ENCODE assay signal across 8 mouse cellular contexts in the genomic region with DNA sequence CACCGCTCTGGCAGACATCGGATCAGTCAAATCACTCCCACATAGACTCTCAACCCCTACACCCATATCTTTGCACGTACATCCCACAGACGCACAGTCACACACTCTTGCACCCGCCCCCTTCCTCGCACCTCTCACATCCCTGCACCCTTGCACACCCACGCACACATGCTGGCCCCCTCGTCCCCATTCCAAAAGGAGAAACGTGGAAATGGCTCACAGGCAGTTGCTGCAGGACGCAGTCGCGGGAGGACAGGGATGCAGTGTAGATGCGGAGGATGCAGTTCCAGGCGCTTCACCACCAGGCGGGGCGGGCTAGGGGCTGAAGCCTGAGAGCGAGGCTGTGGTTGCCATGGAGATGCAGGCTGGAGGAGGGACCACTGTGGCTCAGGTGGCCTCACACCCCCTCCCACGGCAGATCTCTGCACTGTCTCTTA. TPM values are rescaled to one million over a fixed set of nuclear protein-coding genes. Genes with fewer than 3 reads are reported as not detected.
DNase-seq lines count a peak whose midpoint lies in the region; ATAC-seq and TF ChIP-seq lines count a peak whose summit lies in the region.

A gene (minus strand): TSS at position 307 of the 437 bp plus-strand sequence.

- no peak within 1 kb of the TSS for H3K4me2 ChIP-seq in embryonic facial prominence, embryonic 15.5 days (replicated peaks)
- no peak within 1 kb of the TSS for H3K4me2 ChIP-seq in intestine, embryonic 14.5 days (ENCODE audit: low read length)
- no peak within 1 kb of the TSS for H3K4me2 ChIP-seq in limb, embryonic 14.5 days (replicated peaks; ENCODE audit: low read depth, low read length, severe bottlenecking)

- no peak within 1 kb of the TSS for H3K4me3 ChIP-seq in embryonic facial prominence, embryonic 15.5 days (replicated peaks)
- H3K4me3 ChIP-seq in intestine, embryonic 14.5 days (ENCODE audit: low read depth, low read length) = no peak within 1 kb of the TSS
- H3K4me3 ChIP-seq in limb, embryonic 14.5 days (replicated peaks; ENCODE audit: low read length) = no peak within 1 kb of the TSS
- H3K4me3 ChIP-seq in olfactory bulb, adult 2 months (ENCODE audit: insufficient read depth, low read depth, low read length) = peak within 1 kb of the TSS; percentile 96

- no peak for ATAC-seq in CD4-positive, CD25-positive, alpha-beta regulatory T cell, adult 4 months
- ATAC-seq in embryonic facial prominence, embryonic 15.5 days (ENCODE audit: insufficient number of reproducible peaks, low FRiP score, low TSS enrichment, low read depth) = peak; percentile 43; the same call in 1 of the 2 replicates
- peak; percentile 23; the same call in 1 of the 2 replicates for ATAC-seq in intestine, embryonic 14.5 days (replicated peaks; ENCODE audit: low FRiP score, low TSS enrichment, low read depth)
- peak; percentile 58; the same call in 1 of the 2 replicates for ATAC-seq in limb, embryonic 14.5 days (ENCODE audit: low FRiP score, low read depth)

- no peaks in the 10 kb centered on the region for H3K9me3 ChIP-seq in embryonic facial prominence, embryonic 15.5 days (replicated peaks)
- H3K9me3 ChIP-seq in intestine, embryonic 14.5 days (ENCODE audit: control insufficient read depth, low read length) = no peaks in the 10 kb centered on the region
- no peaks in the 10 kb centered on the region for H3K9me3 ChIP-seq in limb, embryonic 14.5 days (ENCODE audit: control insufficient read depth, low read length)

- WGBS in embryonic facial prominence, embryonic 15.5 days = 6% methylated on average over 18 of the region's 18 CpGs
- WGBS in intestine, embryonic 14.5 days = 6% methylated on average over 18 of the region's 18 CpGs
- WGBS in limb, embryonic 14.5 days = 11% methylated on average over 18 of the region's 18 CpGs
- WGBS in olfactory bulb, adult 2 months = under 1% methylated on average over 18 of the region's 18 CpGs

- peak; percentile 56 for DNase-seq in CD4-positive, CD25-positive, alpha-beta regulatory T cell, adult 2 months (ENCODE audit: low read depth, low spot score)
- DNase-seq in adrenal gland, postnatal 36 days = peak; percentile 18 to 48
- DNase-seq in intestine, embryonic 14.5 days (ENCODE audit: low spot score) = peak; percentile 70
- DNase-seq in limb, embryonic 14.5 days (ENCODE audit: low spot score) = peak; percentile 32
- no peak for DNase-seq in ovary, postnatal 36 days (ENCODE audit: low spot score)

- no peak within 1 kb of the TSS for H3K9ac ChIP-seq in embryonic facial prominence, embryonic 15.5 days
- no peak within 1 kb of the TSS for H3K9ac ChIP-seq in intestine, embryonic 14.5 days (ENCODE audit: low read length)
- no peak within 1 kb of the TSS for H3K9ac ChIP-seq in limb, embryonic 14.5 days (ENCODE audit: low read depth, low read length, severe bottlenecking)

- H3K27ac ChIP-seq in embryonic facial prominence, embryonic 15.5 days (replicated peaks) = no peak within 1 kb of the TSS
- no peak within 1 kb of the TSS for H3K27ac ChIP-seq in intestine, embryonic 14.5 days (ENCODE audit: low read depth)
- no peak within 1 kb of the TSS for H3K27ac ChIP-seq in limb, embryonic 14.5 days (replicated peaks; ENCODE audit: low read depth, low read length)
- H3K27ac ChIP-seq in olfactory bulb, adult 2 months (ENCODE audit: insufficient read depth, low read depth, low read length) = peak within 1 kb of the TSS; percentile 99

- peaks cover 20% of the 10 kb centered on the region for H3K4me1 ChIP-seq in embryonic facial prominence, embryonic 15.5 days
- peaks cover 3% of the 10 kb centered on the region; the same call in 1 of the 2 replicates for H3K4me1 ChIP-seq in intestine, embryonic 14.5 days (replicated peaks; ENCODE audit: control insufficient read depth, insufficient read depth, low read length)
- no peaks in the 10 kb centered on the region for H3K4me1 ChIP-seq in limb, embryonic 14.5 days (ENCODE audit: control insufficient read depth, insufficient read depth, low read length)
- peaks cover 5% of the 10 kb centered on the region; the same call in 1 of the 2 replicates for H3K4me1 ChIP-seq in olfactory bulb, adult 2 months (ENCODE audit: control insufficient read depth, insufficient read depth, low read length)

- H3K27me3 ChIP-seq in embryonic facial prominence, embryonic 15.5 days = peaks cover 43% of the 10 kb centered on the region
- peaks cover 38% of the 10 kb centered on the region for H3K27me3 ChIP-seq in intestine, embryonic 14.5 days (replicated peaks; ENCODE audit: control insufficient read depth, insufficient read depth, low read length)
- H3K27me3 ChIP-seq in limb, embryonic 14.5 days (ENCODE audit: control insufficient read depth, insufficient read depth, low read length) = peaks cover 24% of the 10 kb centered on the region

- H3K36me3 ChIP-seq in embryonic facial prominence, embryonic 15.5 days = no peaks in the 10 kb centered on the region
- H3K36me3 ChIP-seq in intestine, embryonic 14.5 days (ENCODE audit: control insufficient read depth, insufficient read depth, low read length) = no peaks in the 10 kb centered on the region
- H3K36me3 ChIP-seq in limb, embryonic 14.5 days (ENCODE audit: control insufficient read depth, insufficient read depth, low read length) = no peaks in the 10 kb centered on the region

- no peak for TF ChIP-seq POLR2A in limb, embryonic 14.5 days (IDR thresholded peaks at IDR 0.05; ENCODE audit: borderline replicate concordance, extremely low read depth, insufficient read depth, insufficient read length)
- TF ChIP-seq POLR2A in olfactory bulb, adult 2 months (IDR thresholded peaks at IDR 0.05; ENCODE audit: insufficient read depth, low read depth, low read length) = peak; percentile 60; the same call in 1 of the 2 replicates

- TF ChIP-seq CTCF in olfactory bulb, adult 2 months (IDR thresholded peaks at IDR 0.05; ENCODE audit: insufficient read depth, low read depth, low read length) = peak; percentile 72

RNA-seq across cellular contexts. Expression of the gene that starts here (rescaled TPM):
- polyA plus RNA-seq in CD4-positive, CD25-positive, alpha-beta regulatory T cell, adult 4 months (2017; shearing (Covaris generic)) = not detected
- total RNA-seq in adrenal gland, postnatal 36 days (2021) = 1 to 10 TPM; 4.6 to 6.1 TPM
- polyA plus RNA-seq in embryonic facial prominence, embryonic 15.5 days (2015; fragmentation: Nextera tagmentation; extraction: Ambion mirVana) = 3.4 and 3.7 TPM in 2 replicates
- polyA plus RNA-seq in intestine, embryonic 14.5 days (2014; fragmentation: Nextera tagmentation; extraction: Ambion mirVana) = 2.8 and 3.5 TPM in 2 replicates
- 0.46 and 0.65 TPM in 2 replicates for polyA plus RNA-seq in limb, embryonic 14.5 days (2012; rRNA removed)
- polyA plus RNA-seq in limb, embryonic 14.5 days (2014; fragmentation: Nextera tagmentation; extraction: Ambion mirVana) = 0.69 and 0.77 TPM in 2 replicates
- polyA plus RNA-seq in olfactory bulb, adult 2 months (2012; ENCODE audit: insufficient read depth, insufficient read length, low replicate concordance, missing spikeins) = not detected in 2 replicates

Comparison
In these comparisons a context has a peak if more than half of its experiments do, and no peak if none do; other contexts are left out.
1. Peak in DNase-seq and ATAC-seq in limb, embryonic 14.5 days; RNA of the gene not detected or under 1 TPM.